Mouse (Mus musculus) kidney, embryonic 16.5 days (tissue): ENCODE data around the gene Dok5. TPM values are rescaled to one million over a fixed set of nuclear protein-coding genes. Genes with fewer than 3 reads are reported as not detected.

Experiments used
- ATAC-seq: fragments of 200-750 bp; cut with Nextera tagmentation; 2 replicates; pipeline ENCODE4 v1.8.0; 2017; ENCODE audit warnings: moderate TSS enrichment; ENCODE audit not compliant: low FRiP score, low TSS enrichment
- H3K27ac ChIP-seq: fragments of 300-500 bp; sonication (generic); 2 replicates; pipeline ENCODE4 v1.5.1; 2014; ENCODE audit warnings: low read length
- H3K27me3 ChIP-seq: fragments of 300-500 bp; sonication (generic); 2 replicates; pipeline ENCODE4 v1.6.1; 2014; ENCODE audit warnings: low read length, control low read depth, mixed read lengths; ENCODE audit not compliant: insufficient read depth
- H3K36me3 ChIP-seq: fragments of 300-500 bp; sonication (generic); 2 replicates; pipeline ENCODE4 v1.6.1; 2014; ENCODE audit warnings: low read length, control low read depth, mixed read lengths; ENCODE audit not compliant: insufficient read depth
- H3K4me1 ChIP-seq: fragments of 300-500 bp; sonication (generic); 2 replicates; pipeline ENCODE4 v1.6.1; 2014; ENCODE audit warnings: low read length, control low read depth, mixed read lengths; ENCODE audit not compliant: insufficient read depth
- H3K4me2 ChIP-seq: fragments of 300-500 bp; sonication (generic); replicated peaks from 2 replicates; pipeline ENCODE4 v1.6.1; 2014; ENCODE audit warnings: low read depth, low read length
- H3K4me3 ChIP-seq: fragments of 300-500 bp; sonication (generic); 2 replicates; pipeline ENCODE4 v1.5.1; 2014; ENCODE audit warnings: mild to moderate bottlenecking, low read length
- H3K9ac ChIP-seq: fragments of 300-500 bp; sonication (generic); replicated peaks from 2 replicates; pipeline ENCODE4 v1.6.1; 2014; ENCODE audit warnings: low read length
- H3K9me3 ChIP-seq: fragments of 300-500 bp; sonication (generic); 2 replicates; pipeline ENCODE4 v1.6.1; 2016; ENCODE audit warnings: low read length, control low read depth
- WGBS: fragments of 180-500 bp; shearing (Covaris S2); extraction: QIAGEN DNeasy Blood & Tissue Kit; methylation state at CpG from one replicate; pipeline ENCODE4 v1.1.7; 2014; 5-methylcytosine and 5-hydroxymethylcytosine counted together
- polyA plus RNA-seq: library from polyadenylated mRNA; unstranded; fragments of >200 nt; fragmentation: Nextera tagmentation; extraction: Ambion mirVana; gene quantifications from 2 replicates; pipeline ENCODE4 v1.2.1, GENCODE M21; 2015

Gene Dok5
- polyA plus RNA-seq, 1 experiment from 2014 or later = 1.7 TPM

- no peaks in the 10 kb centered on the region for H3K36me3 ChIP-seq
- 90% methylated on average over 1 of the region's 1 CpGs for WGBS
- peaks cover 11% of the 10 kb centered on the region; the same call in 1 of the 2 replicates for H3K4me1 ChIP-seq
- no peak overlapping the region for H3K4me3 ChIP-seq
- H3K27me3 ChIP-seq = peaks cover 21% of the 10 kb centered on the region
- ATAC-seq = no peak
- no peak overlapping the region for H3K9ac ChIP-seq
- H3K9me3 ChIP-seq = no peaks in the 10 kb centered on the region
- no peak overlapping the region for H3K4me2 ChIP-seq
- H3K27ac ChIP-seq = no peak overlapping the region
Observed at GRCm38 (mm10) chr2:170733671-170734070, 2.1 kb downstream of the Dok5 start.

DNA sequence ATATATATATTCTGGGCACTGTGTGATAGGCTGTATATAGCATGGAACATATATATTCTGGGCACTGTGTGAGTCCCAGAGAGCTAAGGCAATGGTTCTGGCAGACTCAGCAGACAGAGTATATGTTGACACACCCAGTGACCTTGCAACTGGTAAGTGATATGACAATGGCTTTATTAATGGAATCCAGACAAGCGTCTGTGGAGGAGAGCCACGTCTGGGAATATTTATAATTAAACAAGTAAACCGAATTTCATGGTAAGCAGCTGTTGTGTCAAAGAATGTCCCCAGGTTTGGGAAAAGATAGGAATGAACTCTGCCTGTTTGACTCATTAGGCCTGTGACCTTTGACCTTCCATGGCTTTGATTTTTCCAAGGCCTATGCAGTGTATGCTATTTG lies 2.8 kb downstream of the Dok5 start:
- H3K9me3 ChIP-seq = no peaks in the 10 kb centered on the region
- WGBS = 67% methylated on average over 3 of the region's 3 CpGs

DNA sequence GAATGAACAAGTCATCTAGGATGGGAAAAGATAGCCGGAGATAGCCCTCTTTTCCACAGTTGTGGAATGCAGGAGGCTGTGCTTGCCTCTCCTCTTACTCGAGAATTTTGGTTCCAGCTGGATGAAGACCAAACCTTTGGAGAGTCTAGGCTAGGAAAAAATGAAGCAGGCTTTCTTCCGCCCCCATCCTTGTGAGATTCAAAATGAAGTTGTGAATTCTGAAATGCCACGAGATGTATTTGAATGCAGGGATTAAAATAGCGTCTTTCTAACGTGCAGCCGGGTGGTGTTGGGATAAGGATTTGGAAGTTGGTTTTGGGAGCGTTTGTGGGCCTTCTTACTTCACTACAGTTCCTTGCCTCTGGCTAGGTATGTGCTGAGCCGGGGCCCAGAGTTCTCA lies 6.8 kb downstream of the Dok5 start:
- no peak for ATAC-seq
- Histone ChIP-seq H3K27me3 (peaks cover 2% of the 10 kb centered on the region; the same call in 1 of the 2 replicates), H3K36me3 (no peaks in the 10 kb centered on the region), H3K9ac (no peak overlapping the region), H3K9me3 (no peaks in the 10 kb centered on the region), H3K4me2 (no peak overlapping the region), H3K27ac (no peak overlapping the region), H3K4me3 (no peak overlapping the region), H3K4me1 (no peaks in the 10 kb centered on the region)
- WGBS = 87% methylated on average over 9 of the region's 9 CpGs

More for the DNA sequence above, 2.8 kb downstream of the Dok5 start:
- Histone ChIP-seq H3K4me3 (no peak overlapping the region), H3K27ac (no peak overlapping the region), H3K36me3 (no peaks in the 10 kb centered on the region), H3K9ac (no peak overlapping the region), H3K4me1 (peaks cover 11% of the 10 kb centered on the region; the same call in 1 of the 2 replicates), H3K27me3 (peaks cover 21% of the 10 kb centered on the region), H3K4me2 (no peak overlapping the region)
- ATAC-seq = no peak

GRCm38 (mm10) chr2:170738891-170739290 lies 7.3 kb downstream of the Dok5 start:
- H3K36me3 ChIP-seq = no peaks in the 10 kb centered on the region
- ATAC-seq = no peak
- H3K4me2 ChIP-seq = no peak overlapping the region
- no peaks in the 10 kb centered on the region for H3K4me1 ChIP-seq
- peaks cover 2% of the 10 kb centered on the region; the same call in 1 of the 2 replicates for H3K27me3 ChIP-seq
- H3K9me3 ChIP-seq = no peaks in the 10 kb centered on the region
- no peak overlapping the region for H3K4me3 ChIP-seq
- no peak overlapping the region for H3K27ac ChIP-seq
- no peak overlapping the region for H3K9ac ChIP-seq
- 89% methylated on average over 9 of the region's 9 CpGs for WGBS

DNA sequence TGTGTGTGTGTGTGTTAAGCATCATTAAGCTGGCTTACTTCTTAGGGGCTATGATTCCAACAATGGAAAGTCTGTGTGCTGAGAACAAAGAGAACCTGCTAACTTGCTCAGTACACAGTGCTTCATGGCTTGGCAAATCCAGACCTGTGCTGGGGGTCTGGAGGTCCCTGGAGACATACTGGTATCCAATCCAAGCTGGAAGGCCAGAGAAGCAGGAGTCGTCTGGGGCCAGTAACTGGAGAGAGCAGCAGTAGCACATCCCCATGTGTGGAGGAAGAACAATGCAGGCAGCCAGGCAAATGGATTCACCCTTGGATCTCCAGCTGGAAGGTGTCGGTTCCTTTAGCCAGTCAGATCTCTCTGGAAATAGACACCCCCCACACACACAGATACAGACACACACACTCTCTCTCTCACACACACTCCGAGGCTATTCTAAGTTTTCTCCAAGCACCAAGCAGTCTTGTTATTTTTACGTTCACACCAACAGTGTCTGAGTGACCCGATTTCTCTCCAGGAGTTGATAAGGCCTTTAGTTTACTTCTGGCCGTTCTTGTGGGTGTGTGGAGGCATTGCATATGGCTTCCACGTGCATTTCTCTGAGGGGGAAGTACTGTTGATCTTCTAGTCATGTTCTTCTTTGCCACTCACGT lies 8.2 kb downstream of the Dok5 start:
- Histone ChIP-seq H3K9ac (no peak overlapping the region), H3K27ac (no peak overlapping the region), H3K4me2 (no peak overlapping the region), H3K9me3 (no peaks in the 10 kb centered on the region), H3K4me3 (no peak overlapping the region), H3K4me1 (no peaks in the 10 kb centered on the region), H3K36me3 (no peaks in the 10 kb centered on the region), H3K27me3 (no peaks in the 10 kb centered on the region)
- 51% methylated on average over 8 of the region's 8 CpGs for WGBS
- no peak for ATAC-seq

DNA sequence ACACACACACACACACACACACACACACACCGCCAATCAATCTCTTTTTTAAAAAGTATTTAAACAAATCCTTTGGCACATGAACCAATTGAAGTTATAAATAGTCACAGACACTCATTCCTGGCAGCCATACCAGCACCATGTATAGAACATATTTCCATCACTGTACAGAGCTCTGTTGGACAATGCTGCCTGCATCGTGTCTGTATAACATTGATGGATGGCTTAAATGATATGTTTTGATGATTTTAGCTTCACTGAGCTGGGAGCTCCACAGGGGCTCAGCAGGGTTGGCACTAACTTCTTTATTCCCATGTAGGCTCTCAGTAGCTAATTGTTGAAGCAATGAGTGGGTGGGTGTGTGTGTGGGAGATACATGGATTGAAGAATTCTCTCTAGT lies 11.9 kb downstream of the Dok5 start:
- 87% methylated on average over 2 of the region's 2 CpGs for WGBS
- H3K27ac ChIP-seq = no peak overlapping the region

DNA sequence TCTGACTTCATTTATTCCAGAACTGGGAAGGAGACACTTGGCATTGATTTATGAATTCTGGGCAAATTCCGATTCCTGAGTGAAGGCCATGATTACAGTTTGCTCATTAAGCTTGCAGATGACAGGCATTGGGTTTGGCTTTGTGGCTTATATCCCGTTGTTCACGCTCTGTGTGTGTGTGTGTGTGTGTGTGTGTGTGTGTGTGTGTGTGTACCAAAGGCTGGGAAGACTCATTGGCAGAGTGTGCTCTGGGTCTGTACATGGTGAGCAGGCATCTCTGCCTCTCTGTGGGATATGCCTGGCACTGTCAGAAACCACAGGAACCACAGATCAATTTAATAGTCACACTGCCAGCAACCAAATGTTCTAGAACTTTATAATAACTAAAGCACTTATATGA lies 17.3 kb downstream of the Dok5 start:
- no peak overlapping the region for H3K4me2 ChIP-seq
- no peak overlapping the region for H3K27ac ChIP-seq
- no peak for ATAC-seq
- H3K36me3 ChIP-seq = no peaks in the 10 kb centered on the region
- H3K9ac ChIP-seq = no peak overlapping the region
- no peaks in the 10 kb centered on the region for H3K27me3 ChIP-seq
- no peaks in the 10 kb centered on the region for H3K9me3 ChIP-seq
- H3K4me3 ChIP-seq = no peak overlapping the region
- 79% methylated on average over 3 of the region's 3 CpGs for WGBS
- H3K4me1 ChIP-seq = no peaks in the 10 kb centered on the region

More for the DNA sequence above, 11.9 kb downstream of the Dok5 start:
- Histone ChIP-seq H3K36me3 (no peaks in the 10 kb centered on the region), H3K9ac (no peak overlapping the region), H3K27me3 (no peaks in the 10 kb centered on the region), H3K4me1 (no peaks in the 10 kb centered on the region), H3K4me3 (no peak overlapping the region), H3K9me3 (no peaks in the 10 kb centered on the region), H3K4me2 (no peak overlapping the region)
- ATAC-seq = no peak

GRCm38 (mm10) chr2:170752191-170752850 lies 20.7 kb downstream of the Dok5 start:
- Histone ChIP-seq H3K27ac (no peak overlapping the region), H3K9ac (no peak overlapping the region), H3K4me1 (no peaks in the 10 kb centered on the region), H3K4me2 (no peak overlapping the region), H3K27me3 (no peaks in the 10 kb centered on the region), H3K4me3 (no peak overlapping the region), H3K36me3 (no peaks in the 10 kb centered on the region), H3K9me3 (no peaks in the 10 kb centered on the region)
- WGBS = 66% methylated on average over 10 of the region's 10 CpGs
- ATAC-seq = no peak

GRCm38 (mm10) chr2:170755817-170756216 lies 24.2 kb downstream of the Dok5 start:
- H3K4me2 ChIP-seq = no peak overlapping the region
- H3K27me3 ChIP-seq = no peaks in the 10 kb centered on the region
- H3K4me3 ChIP-seq = no peak overlapping the region
- no peaks in the 10 kb centered on the region for H3K4me1 ChIP-seq
- H3K9ac ChIP-seq = no peak overlapping the region
- H3K27ac ChIP-seq = no peak overlapping the region
- 52% methylated on average over 2 of the region's 2 CpGs for WGBS
- H3K9me3 ChIP-seq = no peaks in the 10 kb centered on the region
- no peaks in the 10 kb centered on the region for H3K36me3 ChIP-seq
- no peak for ATAC-seq

DNA sequence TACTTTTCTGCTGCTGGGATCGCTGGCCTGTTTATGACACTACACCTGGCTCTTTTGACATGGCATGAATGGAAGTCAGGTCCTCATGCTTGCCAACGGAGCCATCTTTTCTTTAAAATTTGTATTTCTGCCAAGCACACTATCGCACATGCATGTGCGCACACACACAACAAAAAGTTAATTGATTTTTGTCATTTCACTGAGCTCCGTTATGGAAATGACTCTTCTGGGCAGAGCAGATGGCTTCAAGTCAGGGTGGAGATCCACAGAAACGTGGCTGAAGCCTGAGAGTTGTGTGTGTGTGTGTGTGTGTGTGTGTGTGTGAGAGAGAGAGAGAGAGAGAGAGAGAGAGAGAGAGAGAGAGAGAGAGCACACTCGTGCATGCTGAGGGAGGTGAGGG lies 25.1 kb downstream of the Dok5 start:
- no peak for ATAC-seq
- WGBS = 78% methylated on average over 7 of the region's 7 CpGs
- no peaks in the 10 kb centered on the region for H3K9me3 ChIP-seq
- no peaks in the 10 kb centered on the region for H3K36me3 ChIP-seq
- no peaks in the 10 kb centered on the region for H3K27me3 ChIP-seq
- H3K4me3 ChIP-seq = no peak overlapping the region
- no peaks in the 10 kb centered on the region for H3K4me1 ChIP-seq
- no peak overlapping the region for H3K9ac ChIP-seq
- H3K27ac ChIP-seq = no peak overlapping the region
- no peak overlapping the region for H3K4me2 ChIP-seq
